Mouse (Mus musculus) spleen, adult 10 weeks (tissue): ENCODE results near the gene Arl2bp. TPM values are rescaled to one million over a fixed set of nuclear protein-coding genes. Genes with fewer than 3 reads are reported as not detected.

Source experiments
- polyA plus RNA-seq: library from polyadenylated mRNA; stranded (reverse); fragments of 350-450 nt; fragmentation: Illumina TruSeq; extraction: RNeasy Lipid Tissue Mini Kit (QIAGEN cat#74804); gene quantifications from one replicate; pipeline ENCODE4 v1.2.3, GENCODE M21; 2015; ENCODE audit warnings: low replicate concordance; ENCODE audit not compliant: insufficient read depth

Gene Arl2bp
- polyA plus RNA-seq: 81.5 TPM

GRCm38 (mm10) chr8:94666456-94667308, at the start of gene Arl2bp:
Gene Arl2bp, plus strand, starts transcription at chr8:94666600.

GRCm38 (mm10) chr8:94695994-94696384, 29.6 kb downstream of the Arl2bp start, which contains the start of gene Pllp:
Gene Pllp, minus strand, starts transcription at chr8:94696278.

Other genes starting within 250 kb of the Arl2bp start
- gene Nlrc5, start 232.2 kb upstream of the Arl2bp start, polyA plus RNA-seq: 158 TPM
- 9.9 TPM for gene Cpne2, start 133.6 kb upstream of the Arl2bp start, polyA plus RNA-seq
- 34.5 TPM for gene Rspry1, start 64.7 kb upstream of the Arl2bp start, polyA plus RNA-seq
- 73.8 TPM for gene Fam192a, start 64.6 kb upstream of the Arl2bp start, polyA plus RNA-seq
- gene Pllp, start 29.7 kb downstream of the Arl2bp start, polyA plus RNA-seq: not detected
- gene Ccl22, start 79.0 kb downstream of the Arl2bp start, polyA plus RNA-seq: 6.1 TPM
- gene Cx3cl1, start 105.4 kb downstream of the Arl2bp start, polyA plus RNA-seq: 0.84 TPM
- gene Ccl17, start 143.9 kb downstream of the Arl2bp start, polyA plus RNA-seq: not detected
- 23.9 TPM for gene Coq9, start 171.7 kb downstream of the Arl2bp start, polyA plus RNA-seq
- 36.7 TPM for gene Ciapin1, start 171.8 kb downstream of the Arl2bp start, polyA plus RNA-seq
- gene Polr2c, start 190.8 kb downstream of the Arl2bp start, polyA plus RNA-seq: 42.1 TPM
- 2.5 TPM for gene Dok4, start 209.7 kb downstream of the Arl2bp start, polyA plus RNA-seq